Mouse (Mus musculus) right cerebral cortex, adult 18-20 months (tissue): ENCODE measurements around the gene Bloc1s1.
A peak's percentile ranks its signal among the peaks of the same experiment; 100 is the strongest.

ENCODE experiments used
- DNase-seq: peaks from one replicate; pipeline ENCODE4 v3.0.0; 2022; ENCODE audit warnings: mixed read lengths

The Bloc1s1 gene

GRCm38 (mm10) chr10:128923935-128924334, at the start of gene Bloc1s1:
Gene Bloc1s1, minus strand, starts transcription at chr10:128924035.
- no peak for DNase-seq

GRCm38 (mm10) chr10:128972841-128973240, 49.0 kb upstream of the Bloc1s1 start:
- DNase-seq, result no peak

GRCm38 (mm10) chr10:128970740-128971250, 47.0 kb upstream of the Bloc1s1 start:
- no peak for DNase-seq

- no peak for DNase-seq
Observed at GRCm38 (mm10) chr10:128968341-128968749, 44.5 kb upstream of the Bloc1s1 start.

- DNase-seq, result no peak
Observed at GRCm38 (mm10) chr10:128965871-128966270, 42.0 kb upstream of the Bloc1s1 start.

- DNase-seq, result no peak
Observed at GRCm38 (mm10) chr10:128964961-128965360, 41.1 kb upstream of the Bloc1s1 start.

GRCm38 (mm10) chr10:128960590-128961584, 37.1 kb upstream of the Bloc1s1 start, which contains the start of gene Mettl7b:
Gene Mettl7b, minus strand, starts transcription at chr10:128960988.
- DNase-seq, result no peak

- no peak for DNase-seq
Observed at GRCm38 (mm10) chr10:128960142-128960541, 36.3 kb upstream of the Bloc1s1 start.

- no peak for DNase-seq
Observed at GRCm38 (mm10) chr10:128958340-128958739, 34.5 kb upstream of the Bloc1s1 start.

- DNase-seq, result peak; percentile 18
Observed at GRCm38 (mm10) chr10:128950208-128950887, 26.5 kb upstream of the Bloc1s1 start.

- no peak for DNase-seq
Observed at GRCm38 (mm10) chr10:128947496-128947895, 23.7 kb upstream of the Bloc1s1 start.

GRCm38 (mm10) chr10:128945675-128946074, 21.8 kb upstream of the Bloc1s1 start:
- no peak for DNase-seq

- no peak for DNase-seq
Observed at GRCm38 (mm10) chr10:128940475-128941061, 16.7 kb upstream of the Bloc1s1 start.

- no peak for DNase-seq
Observed at GRCm38 (mm10) chr10:128938974-128939373, 15.1 kb upstream of the Bloc1s1 start.

GRCm38 (mm10) chr10:128938457-128938856, 14.6 kb upstream of the Bloc1s1 start:
- DNase-seq, result no peak

- DNase-seq, result no peak
Observed at GRCm38 (mm10) chr10:128937756-128938390, 14.0 kb upstream of the Bloc1s1 start.

GRCm38 (mm10) chr10:128935826-128936440, 12.1 kb upstream of the Bloc1s1 start:
- DNase-seq, result no peak

- no peak for DNase-seq
Observed at GRCm38 (mm10) chr10:128934997-128935787, 11.4 kb upstream of the Bloc1s1 start.

- DNase-seq, result no peak
Observed at GRCm38 (mm10) chr10:128933976-128934721, 10.3 kb upstream of the Bloc1s1 start.

- no peak for DNase-seq
Observed at GRCm38 (mm10) chr10:128933574-128933973, 9.7 kb upstream of the Bloc1s1 start, which contains the start of gene Itga7. Gene Itga7, plus strand, starts transcription at chr10:128933818.
